Mouse (Mus musculus) layer of hippocampus, postnatal 36 days (tissue): ENCODE measurements around the gene Asic1. TPM values are rescaled to one million over a fixed set of nuclear protein-coding genes. Genes with fewer than 3 reads are reported as not detected.
"Not testable (repeated sequence)": the region's sequence is repeated elsewhere in the genome, so short reads cannot be mapped to it uniquely, and the experiment has no call there.

Experiments used
- DNase-seq, 2 experiments: peaks; one replicate each; pipeline ENCODE4 v3.0.0; 2022
- total RNA-seq, 2 experiments: library from RNA; stranded (reverse); gene quantifications; 2 replicates each; pipeline ENCODE4 v1.2.3; 2021

Asic1 gene
- total RNA-seq, 2 experiments from 2014 or later, result 34.4 to 36.3 TPM

DNA sequence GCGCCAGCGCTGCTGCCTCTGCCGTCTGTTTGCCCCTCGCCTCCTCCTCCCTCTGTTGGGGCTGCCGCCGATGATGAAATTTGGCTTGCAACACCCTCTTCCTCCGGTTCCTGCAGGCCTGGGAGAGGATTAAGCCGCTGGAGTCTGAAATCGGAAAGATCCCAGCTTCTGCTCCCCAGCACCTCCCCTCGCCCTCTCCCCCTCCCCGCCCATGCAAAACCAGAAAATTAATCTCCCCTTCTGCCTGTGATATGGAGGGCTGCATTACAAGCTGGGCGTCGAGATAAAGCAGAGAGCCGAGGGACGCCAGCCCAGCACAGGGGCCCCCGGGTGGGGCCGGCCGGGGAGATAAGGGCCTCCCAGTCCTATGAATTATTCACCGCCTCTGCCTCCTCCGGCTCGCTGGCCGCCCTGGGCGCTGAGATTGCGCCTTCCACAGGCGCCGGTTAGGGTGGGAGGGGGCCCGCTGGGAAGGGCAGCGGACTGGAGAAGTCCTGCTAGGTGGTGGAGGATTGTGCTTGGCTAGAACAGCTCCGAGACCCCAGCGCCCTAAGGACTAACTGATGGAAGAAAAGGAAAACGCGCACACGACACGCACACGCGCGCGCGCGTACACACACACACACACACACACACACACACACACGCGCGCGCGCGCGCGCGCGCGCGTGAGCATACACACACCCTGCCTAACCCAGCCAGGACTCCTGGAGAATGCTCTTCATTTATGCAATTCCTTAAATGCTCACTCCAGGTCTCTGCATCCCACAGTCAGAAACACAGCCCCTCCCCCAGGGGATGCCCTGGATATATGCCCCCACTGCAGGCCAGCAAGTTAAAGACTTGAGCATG, 5.3 kb upstream of the Asic1 start:
- peak; percentile 74 to 79 for DNase-seq

DNA sequence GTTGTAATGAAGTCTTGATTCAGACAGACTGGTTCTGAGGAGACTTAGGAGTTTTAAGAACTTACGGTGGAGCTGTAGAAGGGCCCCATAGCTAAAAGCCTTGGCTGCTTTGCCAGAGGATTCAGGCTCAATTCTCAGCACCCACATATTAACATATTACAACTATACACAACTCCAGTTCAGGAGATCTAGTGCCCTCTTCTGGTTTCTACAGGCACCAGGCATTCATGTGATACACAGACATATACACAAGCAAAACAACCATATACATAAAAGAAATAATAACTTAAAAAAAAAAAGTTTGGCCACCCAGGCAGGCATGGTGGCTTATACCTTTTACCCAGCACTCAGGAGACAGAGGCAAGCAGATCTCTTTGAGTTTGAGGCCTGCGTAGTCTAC, 2.6 kb upstream of the Asic1 start:
- no peak for DNase-seq

DNA sequence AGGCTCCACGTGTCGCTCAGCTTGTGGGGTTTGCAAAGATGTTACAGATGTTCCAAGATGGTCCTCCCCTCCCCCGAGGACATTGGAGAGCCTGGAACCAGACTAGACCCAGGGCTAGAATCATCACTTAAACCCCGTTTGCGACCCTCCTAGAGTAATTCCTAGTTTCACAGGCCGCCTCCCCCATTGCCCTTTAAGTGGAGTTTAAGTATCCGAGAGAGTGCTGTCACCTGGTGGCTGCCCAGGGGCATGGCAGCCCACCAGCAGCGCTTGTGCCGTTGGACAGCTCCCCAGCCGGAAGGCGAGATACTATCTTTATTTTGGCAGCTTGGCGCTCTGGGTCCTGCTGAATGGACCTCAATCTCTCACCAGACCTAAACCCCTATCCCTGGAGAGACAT, 1.3 kb upstream of the Asic1 start:
- peak; percentile 71 to 72 for DNase-seq

DNA sequence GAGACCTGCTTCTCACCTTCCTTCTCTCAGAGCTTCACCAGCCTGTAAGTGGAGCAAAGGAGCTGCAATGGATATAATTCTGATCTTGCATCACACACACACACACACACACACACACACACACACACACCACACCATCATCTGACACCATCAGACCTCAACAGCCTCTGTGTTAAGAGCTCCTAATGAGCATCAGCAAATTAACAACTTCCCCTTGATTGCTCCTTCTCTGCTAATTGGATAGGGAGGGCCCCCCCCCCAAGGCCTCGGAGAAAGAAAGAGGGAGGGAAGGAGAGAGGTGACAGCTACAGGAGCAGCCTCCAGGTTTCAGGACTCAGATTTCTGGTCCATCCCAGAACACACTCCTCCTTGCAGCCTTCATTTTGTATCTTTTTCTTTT, 776 bp upstream of the Asic1 start:
- no peak for DNase-seq

DNA sequence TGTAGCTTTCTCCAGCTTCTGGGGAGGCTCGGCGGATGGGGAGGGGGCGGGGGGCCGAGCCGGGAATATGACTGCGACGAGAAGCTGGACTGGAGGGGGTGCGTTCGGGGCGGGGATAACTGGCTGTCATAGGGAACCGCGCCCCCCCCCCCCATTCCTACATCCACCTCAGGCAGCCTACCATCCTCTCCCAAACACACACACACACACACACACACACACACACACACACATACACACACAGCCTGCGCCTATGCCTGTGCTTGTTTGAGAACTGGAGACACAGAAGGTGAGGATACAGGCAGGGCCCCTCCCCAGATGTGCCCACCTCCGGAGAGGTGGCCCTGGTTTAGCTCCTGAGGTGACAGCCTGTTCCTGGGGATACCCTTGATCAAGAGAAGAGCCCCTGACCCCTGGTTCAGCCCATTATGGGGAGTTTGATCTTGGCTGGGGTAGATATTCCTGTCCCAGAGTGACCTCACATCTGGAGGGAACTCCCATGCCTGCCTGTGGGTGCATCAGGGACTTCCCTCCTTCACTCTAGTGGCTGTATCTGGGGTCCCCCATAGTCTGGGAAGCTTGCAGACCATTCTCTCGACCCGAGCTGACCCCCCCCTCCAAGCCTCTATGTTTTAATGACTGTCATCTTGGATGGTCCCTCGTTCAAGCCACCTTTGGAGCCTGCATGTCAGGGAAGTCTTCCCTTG, 949 bp downstream of the Asic1 start:
- no peak for DNase-seq

DNA sequence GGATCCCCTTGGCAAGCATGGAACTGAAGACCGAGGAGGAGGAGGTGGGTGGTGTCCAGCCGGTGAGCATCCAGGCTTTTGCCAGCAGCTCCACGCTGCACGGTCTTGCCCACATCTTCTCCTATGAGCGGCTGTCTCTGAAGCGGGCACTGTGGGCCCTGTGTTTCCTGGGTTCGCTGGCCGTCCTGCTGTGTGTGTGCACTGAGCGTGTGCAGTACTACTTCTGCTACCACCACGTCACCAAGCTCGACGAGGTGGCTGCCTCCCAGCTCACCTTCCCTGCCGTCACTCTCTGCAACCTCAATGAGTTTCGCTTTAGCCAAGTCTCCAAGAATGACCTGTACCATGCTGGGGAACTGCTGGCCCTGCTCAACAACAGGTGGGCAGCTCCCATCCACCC, 1.6 kb downstream of the Asic1 start:
- DNase-seq, result no peak

DNA sequence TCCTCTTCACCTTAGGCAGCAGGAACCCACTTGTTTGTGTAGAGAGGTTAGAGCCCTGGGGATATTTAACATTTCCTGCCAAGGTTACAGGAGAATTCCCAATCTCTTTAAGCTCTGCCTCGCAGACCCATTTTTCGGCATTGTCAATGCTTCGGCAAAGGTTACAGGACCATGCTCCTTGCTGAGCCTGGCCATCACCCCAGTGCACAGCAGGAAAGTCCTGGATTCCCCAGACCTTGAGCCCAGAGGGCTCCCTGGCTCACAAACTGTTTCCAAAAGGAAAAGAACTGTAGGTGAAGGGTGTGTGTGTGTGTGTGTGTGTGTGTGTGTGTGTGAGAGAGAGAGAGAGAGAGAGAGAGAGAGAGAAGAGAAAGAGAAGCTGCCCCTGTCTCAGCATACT, 4.7 kb downstream of the Asic1 start:
- no peak for DNase-seq

DNA sequence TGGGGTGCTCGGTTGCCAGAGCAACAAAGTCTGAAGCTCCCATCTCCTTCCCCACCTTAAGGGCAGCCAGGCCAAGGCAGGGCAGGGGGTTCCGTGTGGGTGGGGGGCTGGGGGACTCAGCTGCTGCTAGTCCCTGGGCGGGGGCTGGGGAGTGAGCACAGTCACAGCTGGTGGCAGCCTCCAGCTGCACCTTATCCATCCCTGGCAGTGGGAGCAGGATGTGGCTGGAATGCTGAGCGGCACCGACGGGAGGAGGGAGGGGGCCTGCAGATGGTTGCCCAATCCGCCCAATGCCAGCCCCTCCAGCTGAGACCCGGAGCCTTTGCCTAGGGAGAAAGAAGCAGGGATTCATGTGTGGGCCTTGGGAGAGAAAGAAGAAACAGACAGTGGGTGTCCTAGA, 6.9 kb downstream of the Asic1 start:
- DNase-seq, result no peak

DNA sequence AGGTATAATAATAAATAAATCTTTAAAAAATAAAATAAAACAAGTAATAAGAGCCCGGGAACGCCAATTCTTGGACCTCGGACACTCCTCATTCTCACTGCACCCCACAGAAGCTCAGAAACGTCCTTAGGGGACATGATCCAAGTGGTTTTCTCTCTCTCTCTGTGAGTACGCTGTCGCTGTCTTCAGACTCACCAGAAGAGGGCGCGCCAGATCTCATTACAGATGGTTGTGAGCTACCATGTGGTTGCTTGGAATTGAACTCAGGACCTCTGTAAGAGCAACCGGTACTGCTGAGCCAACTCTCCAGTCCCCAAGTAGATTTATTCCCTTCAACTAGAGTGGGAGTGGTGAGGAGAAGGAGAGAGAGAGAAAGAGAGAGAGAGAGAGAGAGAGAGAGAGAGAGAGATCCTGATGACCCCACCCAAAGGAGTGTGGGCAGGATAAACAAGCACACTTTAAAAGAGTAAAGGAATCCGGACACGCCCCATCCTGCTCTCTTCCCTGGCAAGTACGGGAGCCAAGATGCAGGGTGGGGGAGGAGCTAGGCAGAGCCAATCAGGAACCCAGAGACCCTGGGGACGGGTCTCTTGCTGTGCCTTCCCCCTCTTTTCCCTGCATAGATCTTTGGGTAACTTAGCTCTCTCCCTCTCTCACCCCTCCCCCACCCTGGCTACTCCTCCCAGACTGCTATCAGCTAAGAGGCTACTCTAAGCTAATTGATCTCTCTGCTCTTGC, 8.1 kb downstream of the Asic1 start:
- no peak for DNase-seq

DNA sequence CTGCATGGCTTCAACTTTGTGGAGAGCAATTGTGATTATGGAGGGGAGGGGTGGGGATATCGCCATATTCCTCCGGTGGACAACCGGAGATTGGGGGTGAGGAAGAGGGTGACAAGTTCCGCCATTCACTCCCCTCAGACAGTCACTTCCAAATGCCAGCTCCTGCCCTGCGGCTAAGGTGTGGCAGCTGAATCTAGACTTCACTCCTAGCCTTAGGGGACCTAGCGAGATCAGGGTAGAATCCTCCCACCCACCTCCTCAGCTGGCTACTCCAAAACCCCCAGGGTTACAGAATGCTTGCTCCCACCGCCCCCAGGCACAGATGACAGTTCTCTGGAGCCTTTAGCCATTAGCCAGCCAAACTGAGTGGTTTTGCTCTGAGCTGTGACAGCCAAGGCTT, 8.8 kb downstream of the Asic1 start:
- no peak for DNase-seq

DNA sequence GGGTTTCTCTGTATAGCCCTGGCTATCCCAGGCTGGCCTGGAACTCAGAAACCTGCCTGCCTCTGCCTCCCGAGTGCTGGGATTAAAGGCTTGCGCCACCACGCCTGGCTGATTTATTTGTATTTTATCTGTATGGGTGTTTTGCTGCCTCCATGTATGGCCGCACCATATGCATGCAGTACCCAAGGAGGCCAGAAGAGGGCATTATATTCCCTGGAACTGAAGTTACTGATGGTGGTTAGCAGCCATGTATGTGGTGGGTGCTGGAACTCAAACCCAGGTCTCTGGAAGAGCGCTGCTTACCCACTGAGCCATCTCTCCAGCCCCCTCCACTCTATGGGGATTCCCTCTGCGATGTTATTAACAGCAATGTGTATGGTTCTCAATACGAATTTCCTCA, 12.7 kb downstream of the Asic1 start:
- no peak for DNase-seq

DNA sequence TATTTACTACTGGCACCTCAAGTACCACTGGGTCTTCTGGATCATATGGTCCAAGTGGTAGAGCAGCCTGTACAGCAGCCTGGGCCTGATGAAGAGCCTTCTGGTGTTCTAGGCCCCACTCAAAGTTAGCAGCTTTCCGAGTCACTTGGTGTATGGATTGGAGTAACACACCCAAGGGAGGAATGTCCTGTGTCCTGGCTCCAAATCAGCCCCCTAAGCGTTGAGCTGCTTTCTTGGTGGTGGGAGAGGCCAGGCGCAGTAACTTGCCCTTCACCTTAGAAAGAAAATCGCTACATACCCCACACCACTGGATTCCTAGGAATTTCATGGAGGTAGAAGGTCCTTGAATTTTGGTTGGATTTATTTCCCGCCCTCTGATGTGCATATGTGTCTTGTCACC, 14.0 kb downstream of the Asic1 start:
- no peak for DNase-seq

DNA sequence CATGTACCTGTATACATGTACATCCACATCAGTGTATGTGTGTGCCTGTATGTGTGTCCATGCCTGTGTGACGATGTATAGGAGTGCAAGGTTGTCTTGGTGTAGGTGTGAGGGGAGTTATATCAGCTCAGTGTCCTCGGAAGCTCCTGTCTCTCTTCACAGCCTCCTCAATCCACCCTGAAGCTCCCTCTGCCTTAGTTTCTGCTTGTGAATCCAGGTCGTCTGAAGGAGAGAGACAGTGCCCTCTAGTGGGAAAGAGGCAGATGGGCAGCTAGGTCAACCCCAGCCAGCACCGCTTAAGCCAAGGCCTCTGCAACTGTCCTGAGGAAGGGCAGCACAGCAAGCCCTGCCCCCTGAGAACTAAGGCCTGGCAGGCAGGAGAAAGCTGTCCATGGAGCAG, 18.5 kb downstream of the Asic1 start:
- DNase-seq, result peak in 1 of 2 experiments; percentile 58

DNA sequence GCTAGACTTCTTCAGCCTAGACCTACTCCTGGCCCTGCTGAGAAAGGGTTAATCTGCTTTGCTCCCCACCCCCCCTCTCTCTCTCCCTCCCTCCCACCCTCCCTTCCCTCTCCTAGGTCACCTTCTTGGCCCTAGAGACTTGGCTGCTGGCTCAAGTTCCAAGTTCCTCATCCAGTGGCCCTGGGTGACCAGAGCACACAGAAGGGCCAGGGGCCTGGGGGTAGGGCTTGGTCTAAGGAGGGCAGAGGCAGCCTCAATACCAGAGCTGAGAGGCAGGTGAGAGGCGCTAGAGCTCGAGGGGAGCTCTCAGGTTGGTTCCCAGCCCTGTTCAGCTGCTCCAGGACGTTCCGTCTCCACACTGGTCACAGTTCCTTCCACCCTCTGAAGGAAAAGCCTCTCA, 20.8 kb downstream of the Asic1 start:
- DNase-seq, result no peak

DNA sequence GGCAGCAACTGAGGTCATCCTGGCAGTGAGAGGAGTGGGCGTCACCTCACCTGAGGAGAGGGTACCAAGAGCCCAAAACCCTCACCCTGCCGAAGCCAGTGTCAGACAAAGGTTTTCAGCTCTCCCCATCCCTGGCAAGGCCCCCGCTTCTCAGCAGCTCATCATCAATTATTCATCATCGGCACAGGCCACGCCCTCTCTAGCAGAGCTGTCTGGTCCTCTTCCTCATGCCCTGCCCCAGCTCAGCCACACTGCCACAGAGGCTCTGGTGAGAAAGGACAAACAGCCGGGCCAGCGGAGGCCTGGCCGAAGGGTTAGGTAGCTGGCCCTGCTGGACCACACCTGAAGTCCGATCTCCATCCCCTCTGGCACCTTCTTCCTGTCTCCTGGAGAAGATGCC, 21.8 kb downstream of the Asic1 start:
- DNase-seq, result no peak

DNA sequence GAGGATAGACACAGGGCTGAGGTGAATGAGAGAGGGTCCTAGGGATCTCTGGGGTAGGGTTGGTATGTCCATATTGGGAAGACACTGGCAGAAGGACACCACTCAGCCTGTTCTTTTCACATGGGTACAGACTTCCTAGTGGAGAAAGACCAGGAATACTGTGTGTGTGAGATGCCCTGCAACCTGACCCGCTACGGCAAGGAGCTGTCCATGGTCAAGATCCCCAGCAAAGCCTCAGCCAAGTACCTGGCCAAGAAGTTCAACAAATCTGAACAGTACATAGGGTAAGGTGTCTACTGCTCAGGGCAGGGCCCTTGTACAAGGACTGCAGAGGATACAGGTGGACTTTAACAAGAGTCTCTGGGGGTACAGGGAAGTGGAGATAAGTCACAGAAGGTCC, 27.1 kb downstream of the Asic1 start:
- no peak for DNase-seq

DNA sequence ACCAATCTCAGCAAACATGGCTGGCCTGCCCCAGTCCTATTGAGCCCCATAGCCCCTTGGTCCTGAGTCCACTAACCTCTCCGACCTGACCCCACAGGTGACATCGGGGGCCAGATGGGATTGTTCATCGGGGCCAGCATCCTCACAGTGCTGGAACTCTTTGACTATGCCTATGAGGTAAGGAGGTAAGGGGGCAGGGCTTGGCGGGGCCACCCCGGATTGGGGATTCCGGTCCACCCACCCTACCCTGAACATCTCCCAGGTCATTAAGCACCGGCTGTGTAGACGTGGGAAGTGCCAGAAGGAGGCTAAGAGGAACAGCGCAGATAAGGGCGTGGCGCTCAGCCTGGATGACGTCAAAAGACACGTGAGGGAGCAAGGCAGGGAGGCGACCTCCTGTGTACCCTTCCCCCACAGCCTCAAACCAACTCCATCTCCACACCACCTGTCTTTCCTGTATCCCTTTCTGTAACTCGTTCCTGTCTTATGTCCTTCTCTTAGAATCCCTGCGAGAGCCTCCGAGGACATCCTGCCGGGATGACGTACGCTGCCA, 28.4 kb downstream of the Asic1 start:
- no peak for DNase-seq

DNA sequence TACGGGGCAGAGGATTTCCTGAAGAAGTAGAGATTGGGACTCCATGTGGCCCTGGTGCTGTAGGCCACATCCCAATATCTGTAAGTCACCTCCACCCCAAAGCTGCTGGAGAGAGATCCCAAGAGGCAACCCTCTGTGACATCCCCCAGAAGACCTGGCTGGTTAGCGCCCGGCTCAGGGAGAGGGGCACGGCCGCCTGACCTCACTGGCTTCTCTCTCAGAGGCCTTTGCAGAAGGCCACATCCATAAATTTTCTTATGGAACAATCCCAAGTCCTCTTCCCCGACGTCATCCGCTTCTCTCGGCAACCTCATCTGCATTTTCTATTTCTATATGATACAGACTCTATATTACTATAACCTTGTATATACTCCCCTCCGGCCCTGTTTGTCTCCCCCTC, 29.5 kb downstream of the Asic1 start:
- no peak for DNase-seq

DNA sequence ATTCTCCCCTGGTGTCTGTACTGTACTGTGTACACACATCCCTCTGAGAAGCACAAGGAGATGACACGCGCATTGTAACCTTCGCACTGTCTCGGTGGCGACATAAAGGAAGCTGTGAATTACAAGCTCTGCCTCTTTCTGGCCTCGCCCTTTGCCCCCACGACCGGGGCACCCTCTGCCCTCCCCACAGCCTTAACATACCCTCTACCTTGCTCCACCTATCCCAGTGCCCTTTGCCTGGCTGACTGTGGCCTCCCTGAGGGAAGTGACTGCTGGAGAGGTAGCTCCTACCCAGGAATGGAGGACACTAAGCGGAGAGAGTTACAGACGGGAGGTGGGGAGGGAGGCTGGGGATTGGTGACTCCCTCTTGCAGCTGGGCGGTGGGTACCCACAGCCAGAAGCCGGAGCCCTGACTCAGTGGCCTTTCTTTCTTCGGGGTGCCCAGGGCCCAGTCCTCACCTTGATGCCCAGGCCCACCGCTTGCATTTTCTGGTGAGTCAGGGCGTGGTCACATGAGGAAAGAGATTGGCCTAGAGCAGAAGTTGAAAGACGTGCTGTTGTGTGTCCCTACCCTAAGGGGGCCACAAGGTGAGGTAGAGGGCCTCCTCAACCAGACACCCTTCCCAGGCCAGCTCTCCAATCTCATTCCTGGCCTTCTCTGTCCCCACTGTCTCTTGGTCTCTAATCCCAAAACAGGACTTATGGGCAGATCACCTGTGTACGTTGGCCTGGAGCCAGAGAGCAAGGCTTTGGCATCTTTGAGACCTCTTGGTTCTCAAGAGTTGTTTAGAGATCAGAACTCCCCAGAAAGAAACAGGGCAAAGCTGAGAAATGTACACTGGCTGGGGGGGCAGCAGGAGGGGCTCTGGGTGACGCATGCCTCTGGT, 30.3 kb downstream of the Asic1 start:
- no peak for DNase-seq

DNA sequence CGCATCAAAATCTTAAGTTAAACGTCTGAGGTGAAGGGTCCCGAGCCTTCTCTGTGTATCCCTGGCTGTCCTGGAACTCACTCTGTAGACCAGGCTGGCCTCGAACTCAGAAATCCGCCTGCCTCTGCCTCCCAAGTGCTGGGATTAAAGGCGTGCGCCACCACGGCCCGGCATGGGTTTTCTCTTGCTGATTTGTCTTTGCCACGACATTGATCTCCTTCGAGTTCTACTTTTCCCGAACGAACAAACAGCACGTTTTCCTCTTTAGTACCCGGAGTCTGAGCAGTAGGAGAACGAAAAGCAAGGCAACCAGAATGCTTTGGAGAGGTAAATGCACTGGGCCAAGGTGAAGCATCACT, 31.5 kb downstream of the Asic1 start:
- DNase-seq, result not testable (repeated sequence)

DNA sequence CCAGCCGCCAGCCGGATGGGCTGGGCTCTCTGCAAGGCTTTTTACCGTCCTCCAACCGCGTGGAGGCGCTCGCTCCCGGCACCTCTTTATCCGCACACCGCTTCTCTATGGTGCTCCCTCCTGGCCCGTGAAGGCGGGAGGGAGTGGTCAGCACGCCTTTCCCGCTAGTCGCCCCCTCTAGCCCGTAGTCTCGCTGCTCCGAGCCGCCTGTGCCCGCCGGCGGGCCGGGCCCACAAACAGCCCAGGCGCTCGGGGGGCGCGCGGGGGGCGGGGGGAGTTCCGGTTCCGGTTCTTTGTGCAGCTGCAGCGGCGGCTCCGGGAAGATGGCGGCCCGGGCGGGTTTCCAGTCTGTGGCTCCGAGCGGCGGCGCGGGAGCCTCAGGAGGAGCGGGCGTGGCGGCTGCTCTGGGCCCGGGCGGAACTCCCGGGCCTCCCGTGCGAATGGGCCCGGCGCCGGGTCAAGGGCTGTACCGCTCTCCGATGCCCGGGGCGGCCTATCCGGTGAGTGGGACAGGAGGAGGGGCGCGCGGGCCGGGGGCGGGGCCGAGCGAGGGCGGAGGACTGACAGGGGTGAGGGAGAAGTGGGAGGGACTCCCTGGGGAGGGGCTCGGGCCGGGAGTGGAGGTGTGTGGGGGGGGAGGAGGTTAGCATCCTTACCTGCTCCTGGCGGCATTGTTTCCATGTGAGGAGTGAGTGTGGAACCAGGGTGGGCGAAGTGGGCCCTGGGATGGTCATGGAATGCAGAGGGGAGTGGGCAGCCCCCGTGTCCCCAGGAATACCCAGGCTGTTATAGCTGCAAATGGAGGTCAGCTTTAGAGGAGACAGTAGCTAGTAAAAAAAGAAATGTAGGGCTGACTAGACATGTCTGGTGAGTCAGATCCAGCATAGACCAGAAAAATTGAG, 32.1 kb downstream of the Asic1 start, which contains the start of gene Smarcd1:
Smarcd1 (plus strand) TSS at position 131 of the 902 bp plus-strand sequence.
- peak; percentile 94 for DNase-seq
